Mouse (Mus musculus): Measurements from ENCODE around the gene Fbxo21. TPM values are rescaled to one million over a fixed set of nuclear protein-coding genes. Genes with fewer than 3 reads are reported as not detected.

Gene Fbxo21
- total and polyA plus RNA-seq, 3 experiments, result 10.7 to 19.3 (median 13.7) TPM

GRCm38 (mm10) chr5:118045385-118045784 lies 68.9 kb downstream of the Fbxo21 start:
- in situ Hi-C loops (cut with MboI; ENCODE audit: low pct_ligation_motif_present, low pct_unique_long_range_greater_than_20kb, low sequenced_read_pairs) (no loop called here), dilution Hi-C loops (cut with MboI; ENCODE audit: extremely low pct_ligation_motif_present, extremely low pct_unique_long_range_greater_than_20kb, low sequenced_read_pairs) (no loop called here)
- no peak overlapping the region for H3K9ac ChIP-seq (ENCODE audit: insufficient read depth, low read depth)
- no peak for TF ChIP-seq CHD2 (IDR thresholded peaks at IDR 0.05; ENCODE audit: low read length)
- no peak for TF ChIP-seq JUND (conservative IDR thresholded peaks at IDR 0.05; ENCODE audit: low read depth, low read length)
- no peak for TF ChIP-seq USF1 (IDR thresholded peaks at IDR 0.05; ENCODE audit: low read depth, low read length)
- TF ChIP-seq SIN3A (IDR thresholded peaks at IDR 0.05; ENCODE audit: low read length), result no peak
- TF ChIP-seq ZC3H11A (IDR thresholded peaks at IDR 0.05; ENCODE audit: low read depth, low read length), result no peak
- TF ChIP-seq RCOR1 (conservative IDR thresholded peaks at IDR 0.05; ENCODE audit: low read depth, low read length), result no peak
- no peak for TF ChIP-seq E2F4 (IDR thresholded peaks at IDR 0.05; ENCODE audit: insufficient replicate concordance, low read depth, low read length)
- no peak overlapping the region for H3K27ac ChIP-seq (ENCODE audit: insufficient read depth, low read depth)
- H3K27me3 ChIP-seq (replicated peaks), result no peaks in the 10 kb centered on the region
- no peaks in the 10 kb centered on the region for H3K79me2 ChIP-seq (replicated peaks; ENCODE audit: control insufficient read depth, extremely low read depth, insufficient read depth, poor library complexity, severe bottlenecking)
- peaks cover 5 to 22% of the 10 kb centered on the region in 2 experiments; a peak in 3 of 4 replicates for H3K4me1 ChIP-seq (ENCODE audit: control insufficient read depth in 1 of 2, insufficient read depth in 2 of 2)
- no peaks in the 10 kb centered on the region for H3K36me3 ChIP-seq (replicated peaks in 1 of 2; ENCODE audit: control insufficient read depth in 1 of 2, insufficient read depth in 1 of 2, low read length in 1 of 2)
- no peak overlapping the region for H3K4me2 ChIP-seq (ENCODE audit: insufficient read depth, low read depth, poor library complexity, severe bottlenecking)
- no peak overlapping the region for H3K4me3 ChIP-seq (replicated peaks in 1 of 3; ENCODE audit: low read depth in 2 of 3, low read length in 2 of 3, poor library complexity in 1 of 3)
- H3K9me3 ChIP-seq (replicated peaks; ENCODE audit: low read length), result peaks cover 4% of the 10 kb centered on the region
- no peak for DNase-seq (ENCODE audit: extremely low read depth)

GRCm38 (mm10) chr5:118047091-118047757 lies 70.7 kb downstream of the Fbxo21 start:
- Histone ChIP-seq H3K79me2 (replicated peaks; ENCODE audit: control insufficient read depth, extremely low read depth, insufficient read depth, poor library complexity, severe bottlenecking) (no peaks in the 10 kb centered on the region), H3K27ac (ENCODE audit: insufficient read depth, low read depth) (no peak overlapping the region), H3K4me2 (ENCODE audit: insufficient read depth, low read depth, poor library complexity, severe bottlenecking) (no peak overlapping the region), H3K4me3 (replicated peaks in 1 of 3; ENCODE audit: low read depth in 2 of 3, low read length in 2 of 3, poor library complexity in 1 of 3) (no peak overlapping the region), H3K4me1 (ENCODE audit: control insufficient read depth in 1 of 2, insufficient read depth in 2 of 2) (peaks cover 9 to 30% of the 10 kb centered on the region in 2 experiments), H3K9me3 (replicated peaks; ENCODE audit: low read length) (no peaks in the 10 kb centered on the region), H3K27me3 (replicated peaks) (no peaks in the 10 kb centered on the region), H3K9ac (ENCODE audit: insufficient read depth, low read depth) (no peak overlapping the region), H3K36me3 (replicated peaks in 1 of 2; ENCODE audit: control insufficient read depth in 1 of 2, insufficient read depth in 1 of 2, low read length in 1 of 2) (no peaks in the 10 kb centered on the region)
- dilution Hi-C loops (cut with MboI; ENCODE audit: extremely low pct_ligation_motif_present, extremely low pct_unique_long_range_greater_than_20kb, low sequenced_read_pairs), result no loop called here
- TF ChIP-seq MAFK (IDR thresholded peaks at IDR 0.05; ENCODE audit: insufficient replicate concordance, low read length), result no peak
- TF ChIP-seq POLR2A (IDR thresholded peaks at IDR 0.05; ENCODE audit: low read depth, low read length), result no peak
- no peak for TF ChIP-seq RAD21 (IDR thresholded peaks at IDR 0.05; ENCODE audit: low read depth, low read length)
- no peak for TF ChIP-seq EP300 (IDR thresholded peaks at IDR 0.05; ENCODE audit: low read length)
- TF ChIP-seq MYC (IDR thresholded peaks at IDR 0.05; ENCODE audit: low read depth, low read length), result no peak
- TF ChIP-seq CHD2 (IDR thresholded peaks at IDR 0.05; ENCODE audit: low read length), result no peak
- no peak for TF ChIP-seq USF2 (conservative IDR thresholded peaks at IDR 0.05; ENCODE audit: low read depth, low read length)
- no peak for TF ChIP-seq RCOR1 (conservative IDR thresholded peaks at IDR 0.05; ENCODE audit: low read depth, low read length)
- TF ChIP-seq ETS1 (conservative IDR thresholded peaks at IDR 0.05; ENCODE audit: low read depth, low read length), result no peak
- TF ChIP-seq IRF4 (IDR thresholded peaks at IDR 0.05; ENCODE audit: low read depth, low read length), result no peak
- no peak for TF ChIP-seq USF1 (IDR thresholded peaks at IDR 0.05; ENCODE audit: low read depth, low read length)
- TF ChIP-seq ZMIZ1 (IDR thresholded peaks at IDR 0.05; ENCODE audit: low read depth, low read length), result no peak
- no peak for TF ChIP-seq CHD1 (IDR thresholded peaks at IDR 0.05; ENCODE audit: low read depth, low read length)
- TF ChIP-seq NRF1 (IDR thresholded peaks at IDR 0.05; ENCODE audit: low read depth, low read length), result no peak
- no peak for TF ChIP-seq MEF2A (IDR thresholded peaks at IDR 0.05; ENCODE audit: borderline replicate concordance, low read depth, low read length)
- no peak for TF ChIP-seq HCFC1 (IDR thresholded peaks at IDR 0.05; ENCODE audit: low read depth, low read length)
- DNase-seq (ENCODE audit: extremely low read depth), result no peak
- in situ Hi-C loops (cut with MboI; ENCODE audit: low pct_ligation_motif_present, low pct_unique_long_range_greater_than_20kb, low sequenced_read_pairs), result no loop called here

Measured in CH12.LX (cell line).